Mouse (Mus musculus): ENCODE results near the gene B3gnt6.

GRCm38 (mm10) chr7:98162239-98162638 lies 37.0 kb downstream of the B3gnt6 start:
- TF ChIP-seq CTCF (IDR thresholded peaks at IDR 0.05; ENCODE audit: extremely low read depth, insufficient read length, insufficient replicate concordance, low read depth, low read length) (no peak), POLR2A (IDR thresholded peaks at IDR 0.05; ENCODE audit: low read depth, low read length) (no peak)
